9 mouse cellular contexts compared by ENCODE assay signal in the genomic region with DNA sequence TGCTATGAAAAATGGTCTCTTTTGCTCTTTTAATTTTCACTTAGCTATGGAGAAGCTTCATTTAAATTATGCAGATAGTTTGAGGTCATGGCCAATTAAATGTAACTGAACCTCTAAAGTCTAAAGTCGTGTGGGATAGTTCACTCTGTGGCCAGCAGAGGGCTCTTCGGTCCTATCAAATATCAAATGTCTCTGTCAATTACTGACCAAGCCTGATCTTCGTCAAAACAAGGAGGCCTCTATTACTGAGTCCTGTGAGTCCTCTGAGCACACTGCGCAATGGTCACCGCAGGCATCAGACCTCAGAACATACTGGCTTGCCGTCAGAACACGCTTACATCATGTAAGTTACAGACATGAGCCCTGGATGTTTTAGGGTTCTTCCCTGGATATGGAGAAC. TPM values are rescaled to one million over a fixed set of nuclear protein-coding genes. Genes with fewer than 3 reads are reported as not detected.
DNase-seq lines count a peak whose midpoint lies in the region; ATAC-seq and TF ChIP-seq lines count a peak whose summit lies in the region.
"Had no signal": no experiment of that assay in that cellular context is flagged by ENCODE, and none has a peak within 500 bp of the region (broad histone marks: within the 10 kb centered on the region; RNA-seq: fewer than 3 reads in every experiment).

No protein-coding gene starts in this region.

- no peaks in the 10 kb centered on the region for H3K36me3 ChIP-seq in liver, embryonic 11.5 days (ENCODE audit: control insufficient read depth, insufficient read depth, low read length)
- H3K36me3 ChIP-seq in neural tube, embryonic 15.5 days: no peaks in the 10 kb centered on the region

- 15% methylated on average over 7 of the region's 7 CpGs for WGBS in liver, embryonic 11.5 days
- WGBS in neural tube, embryonic 15.5 days: 21% methylated on average over 7 of the region's 7 CpGs

- CTCF ChIA-PET in Patski (lab: Charles Lee): interaction anchor here (0.7 to 3.2 kb wide), 11 partner anchors 9 to 532 kb away, joined by 3 to 12 read pairs (median 5); a partner anchor contains a TSS

- intact Hi-C loops in gastrocnemius, adult 2 months (cut with DNase I): loop anchor here (1.0 to 2.0 kb wide), 3 partner anchors 144 to 533 kb away; no protein-coding TSS in a partner anchor

- in situ Hi-C loops in Patski (cut with MboI; ENCODE audit: low pct_unique_long_range_greater_than_20kb): loop anchor here (5.0 kb wide), 3 partner anchors 142 to 532 kb away; a partner anchor contains a TSS

- H3K9me3 ChIP-seq in liver, embryonic 11.5 days (ENCODE audit: control insufficient read depth, low read length): no peaks in the 10 kb centered on the region
- H3K9me3 ChIP-seq in neural tube, embryonic 15.5 days (replicated peaks): no peaks in the 10 kb centered on the region

- H3K4me1 ChIP-seq in liver, embryonic 11.5 days (replicated peaks; ENCODE audit: control insufficient read depth, insufficient read depth, low read length): no peaks in the 10 kb centered on the region
- H3K4me1 ChIP-seq in neural tube, embryonic 15.5 days: no peaks in the 10 kb centered on the region

- DNase-seq in B cell, adult 2 months: peak; percentile 46 to 56
- peak; percentile 25 for DNase-seq in Patski (ENCODE audit: low read depth, low spot score)
- DNase-seq in cerebellum, postnatal 36 days: peak; percentile 54 to 65
- DNase-seq in gastrocnemius, adult 2 months: peak; percentile 56
- peak; percentile 76 for DNase-seq in kidney, postnatal 10 days
- DNase-seq in liver, embryonic 11.5 days (ENCODE audit: low spot score): no peak

- H3K4me3 ChIP-seq in gastrocnemius, adult 2 months: no peak overlapping the region
- H3K4me3 ChIP-seq in liver, embryonic 11.5 days (ENCODE audit: low read depth, low read length): no peak overlapping the region
- H3K4me3 ChIP-seq in neural tube, embryonic 15.5 days (replicated peaks): no peak overlapping the region
- H3K4me3 ChIP-seq: erythroblast, embryonic 14.5 days had no signal

- no peaks in the 10 kb centered on the region for H3K27me3 ChIP-seq in Patski
- no peaks in the 10 kb centered on the region; the same call in 1 of the 2 replicates for H3K27me3 ChIP-seq in liver, embryonic 11.5 days (replicated peaks; ENCODE audit: control insufficient read depth, insufficient read depth, low read length)
- no peaks in the 10 kb centered on the region for H3K27me3 ChIP-seq in neural tube, embryonic 15.5 days (replicated peaks)

- ATAC-seq in Patski: no peak
- peak; percentile 36; the same call in 1 of the 2 replicates for ATAC-seq in liver, embryonic 11.5 days (replicated peaks; ENCODE audit: low FRiP score)
- ATAC-seq in neural tube, embryonic 15.5 days (ENCODE audit: low FRiP score): peak; percentile 53; the same call in 1 of the 2 replicates
- ATAC-seq in megakaryocyte, adult 5-6 weeks (ENCODE audit: poor library complexity, severe bottlenecking): no peak

- TF ChIP-seq CTCF in Patski (IDR thresholded peaks at IDR 0.05): peak; percentile 75
- TF ChIP-seq CTCF in gastrocnemius, adult 2 months (IDR thresholded peaks at IDR 0.05): peak; percentile 90

- POLR2A ChIA-PET in Patski (lab: Charles Lee): no interaction called here

- no peak overlapping the region for H3K27ac ChIP-seq in gastrocnemius, adult 2 months
- no peak overlapping the region for H3K27ac ChIP-seq in liver, embryonic 11.5 days (ENCODE audit: low read depth, low read length)
- H3K27ac ChIP-seq in neural tube, embryonic 15.5 days (replicated peaks): no peak overlapping the region

- no peak overlapping the region for H3K9ac ChIP-seq in liver, embryonic 11.5 days (ENCODE audit: low read depth, low read length)
- no peak overlapping the region for H3K9ac ChIP-seq in neural tube, embryonic 15.5 days (replicated peaks)

- H3K4me2 ChIP-seq in liver, embryonic 11.5 days: no peak overlapping the region
- no peak overlapping the region for H3K4me2 ChIP-seq in neural tube, embryonic 15.5 days

RNA-seq across cellular contexts. Expression of a gene that starts 46.1 kb away (rescaled TPM):
- polyA plus RNA-seq in Patski (2021): not detected
- 10 to 100 TPM; 18.0 to 39.9 TPM for total RNA-seq in gastrocnemius, adult 2 months (2021)
- polyA plus RNA-seq in liver, embryonic 11.5 days (2014; fragmentation: Nextera tagmentation; extraction: Ambion mirVana): not detected in 2 replicates
- polyA plus RNA-seq in neural tube, embryonic 15.5 days (2015; fragmentation: Nextera tagmentation; extraction: Ambion mirVana): 0.64 and 0.72 TPM in 2 replicates
- total RNA-seq in megakaryocyte, adult 5-6 weeks (2015): not detected in 2 replicates
- total RNA-seq in megakaryocyte, adult 5-6 weeks (2017): not detected in 2 replicates
- polyA plus RNA-seq: erythroblast, embryonic 14.5 days had no signal

Comparison
In these comparisons a context has a peak if more than half of its experiments do, and no peak if none do; other contexts are left out.
1. ATAC-seq: peak in liver, embryonic 11.5 days (single experiment) and neural tube, embryonic 15.5 days (single experiment); none in Patski (single experiment) and megakaryocyte, adult 5-6 weeks (single experiment).